ENCODE assay signal across 8 mouse cellular contexts in the genomic region with DNA sequence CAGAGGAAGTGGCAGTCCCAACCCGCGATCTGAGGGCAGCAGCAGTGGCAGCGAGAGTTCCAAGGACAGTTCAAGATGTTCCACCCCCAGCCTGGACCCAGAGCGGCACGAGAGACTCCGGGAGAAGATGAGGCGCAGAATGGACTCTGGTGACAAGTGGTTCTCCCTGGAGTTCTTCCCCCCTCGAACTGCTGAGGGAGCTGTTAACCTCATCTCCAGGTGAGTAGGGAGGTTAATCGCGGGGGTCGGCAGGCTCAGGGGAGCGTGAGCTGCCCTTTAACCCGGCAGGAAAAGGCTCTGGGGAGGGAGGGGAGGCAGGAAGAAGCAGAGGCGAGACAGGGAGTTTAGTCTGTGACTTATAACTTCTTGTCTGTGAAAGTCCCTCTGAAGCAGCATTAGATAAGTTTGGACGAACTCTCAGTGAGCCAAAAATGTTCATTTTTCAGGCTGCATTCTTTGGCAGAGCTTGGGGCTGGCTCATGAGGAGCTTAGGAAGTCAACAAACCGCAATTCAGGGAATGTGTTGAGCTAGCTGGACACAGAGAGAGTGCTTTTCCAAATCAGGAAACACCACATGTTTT. TPM values are rescaled to one million over a fixed set of nuclear protein-coding genes. Genes with fewer than 3 reads are reported as not detected.
DNase-seq lines count a peak whose midpoint lies in the region; ATAC-seq lines count a peak whose summit lies in the region.

No protein-coding gene starts in this region.

- peak overlapping the region; percentile 69 for H3K9ac ChIP-seq in midbrain, embryonic 12.5 days (replicated peaks)

- peak overlapping the region; percentile 57 for H3K4me3 ChIP-seq in limb, embryonic 10.5 days
- peak overlapping the region; percentile 53 for H3K4me3 ChIP-seq in midbrain, embryonic 12.5 days

- no peaks in the 10 kb centered on the region for H3K9me3 ChIP-seq in limb, embryonic 10.5 days (replicated peaks)
- H3K9me3 ChIP-seq in midbrain, embryonic 12.5 days: no peaks in the 10 kb centered on the region

- peak overlapping the region; percentile 88 for H3K4me2 ChIP-seq in midbrain, embryonic 12.5 days (replicated peaks)

- no peaks in the 10 kb centered on the region for H3K27me3 ChIP-seq in limb, embryonic 10.5 days (ENCODE audit: low read depth, poor library complexity, severe bottlenecking)
- no peaks in the 10 kb centered on the region for H3K27me3 ChIP-seq in midbrain, embryonic 12.5 days

- peak overlapping the region; percentile 82 for H3K27ac ChIP-seq in limb, embryonic 10.5 days
- H3K27ac ChIP-seq in midbrain, embryonic 12.5 days (replicated peaks): peak overlapping the region; percentile 90

- 4% methylated on average over 16 of the region's 16 CpGs for WGBS in limb, embryonic 10.5 days
- WGBS in midbrain, embryonic 12.5 days: 3% methylated on average over 16 of the region's 16 CpGs

- DNase-seq in CD4-positive helper T cell, adult 2 months (ENCODE audit: low read depth, low spot score): peak; percentile 48
- peak; percentile 78 for DNase-seq in NIH3T3 (ENCODE audit: low read depth)
- peak; percentile 60 for DNase-seq in fibroblast of lung, adult 2 months (ENCODE audit: low read depth)
- peak; percentile 42 to 68 for DNase-seq in heart, postnatal 36 days
- peak; percentile 39 for DNase-seq in limb, embryonic 10.5 days (ENCODE audit: low spot score)
- DNase-seq in thymus, postnatal 25 days: peak; percentile 59
- no peak for DNase-seq in layer of hippocampus, adult 18-20 months (ENCODE audit: low spot score in 2 of 2)

- no peak for ATAC-seq in midbrain, embryonic 12.5 days (ENCODE audit: low FRiP score, low read depth)

- peaks cover 49% of the 10 kb centered on the region for H3K4me1 ChIP-seq in limb, embryonic 10.5 days
- H3K4me1 ChIP-seq in midbrain, embryonic 12.5 days: peaks cover 55% of the 10 kb centered on the region

- H3K36me3 ChIP-seq in limb, embryonic 10.5 days: peaks cover 42% of the 10 kb centered on the region
- H3K36me3 ChIP-seq in midbrain, embryonic 12.5 days: peaks cover 42% of the 10 kb centered on the region

- intact Hi-C loops in heart, postnatal 36 days (cut with DNase I): loop anchor here (2.0 to 5.0 kb wide), 2 partner anchors 39 to 101 kb away; no protein-coding TSS in a partner anchor

RNA-seq across cellular contexts. Expression of gene Mthfr, which starts 2.8 kb away (rescaled TPM):
- 10 to 100 TPM in 1 of 2 experiments, 1 to 10 TPM in 1; 9.2 to 13.1 TPM for total RNA-seq in heart, postnatal 36 days (2021)
- 23.3 and 25.8 TPM in 2 replicates for polyA plus RNA-seq in limb, embryonic 10.5 days (2016; fragmentation: Nextera tagmentation; extraction: Ambion mirVana)
- 44.5 and 44.8 TPM in 2 replicates for polyA plus RNA-seq in midbrain, embryonic 12.5 days (2016; fragmentation: Nextera tagmentation; extraction: Ambion mirVana)
- 10 to 100 TPM; 28.0 to 30.8 TPM for total RNA-seq in layer of hippocampus, adult 18-20 months (2021)

RNA-seq across cellular contexts. Expression of gene Clcn6, which starts 3.1 kb away (rescaled TPM):
- 1 to 10 TPM; 8.0 to 9.3 TPM for total RNA-seq in heart, postnatal 36 days (2021)
- polyA plus RNA-seq in limb, embryonic 10.5 days (2016; fragmentation: Nextera tagmentation; extraction: Ambion mirVana): 6.3 and 9.1 TPM in 2 replicates
- polyA plus RNA-seq in midbrain, embryonic 12.5 days (2016; fragmentation: Nextera tagmentation; extraction: Ambion mirVana): 26.9 and 29.7 TPM in 2 replicates
- total RNA-seq in layer of hippocampus, adult 18-20 months (2021): 10 to 100 TPM; 79.0 to 82.0 TPM

RNA-seq across cellular contexts. Expression of gene Nppa, which starts 41.2 kb away (rescaled TPM):
- 1,000 to 10,000 TPM; 1,742 to 1,804 TPM for total RNA-seq in heart, postnatal 36 days (2021)
- 2.2 and 7.7 TPM in 2 replicates for polyA plus RNA-seq in limb, embryonic 10.5 days (2016; fragmentation: Nextera tagmentation; extraction: Ambion mirVana)
- polyA plus RNA-seq in midbrain, embryonic 12.5 days (2016; fragmentation: Nextera tagmentation; extraction: Ambion mirVana): 1.0 and 2.8 TPM in 2 replicates
- not detected for total RNA-seq in layer of hippocampus, adult 18-20 months (2021)

RNA-seq across cellular contexts. Expression of gene Agtrap, which starts 46.1 kb away (rescaled TPM):
- total RNA-seq in heart, postnatal 36 days (2021): 10 to 100 TPM; 45.1 to 49.3 TPM
- 13.1 and 14.1 TPM in 2 replicates for polyA plus RNA-seq in limb, embryonic 10.5 days (2016; fragmentation: Nextera tagmentation; extraction: Ambion mirVana)
- polyA plus RNA-seq in midbrain, embryonic 12.5 days (2016; fragmentation: Nextera tagmentation; extraction: Ambion mirVana): 11.2 and 11.9 TPM in 2 replicates
- total RNA-seq in layer of hippocampus, adult 18-20 months (2021): 1 to 10 TPM; 6.3 to 7.6 TPM

RNA-seq across cellular contexts. Expression of gene Nppb, which starts 56.1 kb away (rescaled TPM):
- 100 to 1,000 TPM in 1 of 2 experiments, 10 to 100 TPM in 1; 93.0 to 227 TPM for total RNA-seq in heart, postnatal 36 days (2021)
- not detected in 2 replicates for polyA plus RNA-seq in limb, embryonic 10.5 days (2016; fragmentation: Nextera tagmentation; extraction: Ambion mirVana)
- polyA plus RNA-seq in midbrain, embryonic 12.5 days (2016; fragmentation: Nextera tagmentation; extraction: Ambion mirVana): not detected in 2 replicates
- not detected for total RNA-seq in layer of hippocampus, adult 18-20 months (2021)

Comparison
In these comparisons a context has a peak if more than half of its experiments do, and no peak if none do; other contexts are left out.
1. DNase-seq: peak in CD4-positive helper T cell, adult 2 months (single experiment), NIH3T3 (single experiment), fibroblast of lung, adult 2 months (single experiment), heart, postnatal 36 days (2 of 2), limb, embryonic 10.5 days (single experiment) and thymus, postnatal 25 days (single experiment); none in layer of hippocampus, adult 18-20 months (0 of 2).
2. RNA of gene Clcn6, which starts 3.1 kb away (total RNA-seq): 79.0 to 82.0 TPM in layer of hippocampus, adult 18-20 months; 8.0 to 9.3 TPM in heart, postnatal 36 days; every median in the first group is over 4 times any median in the second.
3. RNA of gene Nppa, which starts 41.2 kb away (total RNA-seq): 1,742 to 1,804 TPM in heart, postnatal 36 days; not detected in layer of hippocampus, adult 18-20 months; every median in the first group is over 1,000 times any median in the second.